7 mouse cellular contexts compared by ENCODE assay signal in the genomic region with DNA sequence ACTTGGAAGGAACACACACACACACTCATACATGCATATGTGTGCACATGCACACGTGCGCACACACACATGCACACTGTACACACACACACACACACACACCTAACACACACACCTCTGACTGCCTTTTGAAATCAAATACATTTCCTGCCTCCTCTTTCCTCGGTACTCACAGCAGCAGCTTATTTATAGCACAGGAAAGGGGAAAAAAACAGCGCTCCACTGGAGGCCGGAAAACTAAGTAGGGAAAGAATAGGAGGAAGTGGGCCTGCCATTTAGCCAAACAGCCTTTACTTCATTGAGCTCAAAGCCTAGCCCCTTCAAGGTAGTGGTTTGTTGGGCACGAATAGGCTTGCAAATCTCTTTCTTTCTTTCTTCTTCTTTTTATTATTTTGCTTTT. TPM values are rescaled to one million over a fixed set of nuclear protein-coding genes. Genes with fewer than 3 reads are reported as not detected.
DNase-seq lines count a peak whose midpoint lies in the region; ATAC-seq lines count a peak whose summit lies in the region.

A gene (plus strand): TSS at position 298 of the 400 bp plus-strand sequence.

- no peaks in the 10 kb centered on the region for H3K36me3 ChIP-seq in midbrain, embryonic 11.5 days (ENCODE audit: control insufficient read depth, insufficient read depth, low read length)
- H3K36me3 ChIP-seq in midbrain, embryonic 13.5 days = no peaks in the 10 kb centered on the region
- no peaks in the 10 kb centered on the region for H3K36me3 ChIP-seq in macrophage (ENCODE audit: inconsistent target)

- H3K27ac ChIP-seq in midbrain, embryonic 11.5 days (ENCODE audit: low read depth, low read length) = no peak within 1 kb of the TSS
- no peak within 1 kb of the TSS for H3K27ac ChIP-seq in midbrain, embryonic 13.5 days
- peak within 1 kb of the TSS; percentile 85 for H3K27ac ChIP-seq in macrophage

- intact Hi-C loops in gastrocnemius, postnatal 14 days (cut with DNase I; ENCODE audit: low total_unique reads) = no loop called here

- no peaks in the 10 kb centered on the region for H3K9me3 ChIP-seq in midbrain, embryonic 11.5 days (ENCODE audit: control insufficient read depth, low read length)
- H3K9me3 ChIP-seq in midbrain, embryonic 13.5 days = no peaks in the 10 kb centered on the region

- H3K4me2 ChIP-seq in midbrain, embryonic 11.5 days = no peak within 1 kb of the TSS
- H3K4me2 ChIP-seq in midbrain, embryonic 13.5 days (replicated peaks) = no peak within 1 kb of the TSS

- peak; percentile 79 for DNase-seq in midbrain, embryonic 11.5 days (ENCODE audit: low spot score, missing footprints)
- DNase-seq in gastrocnemius, postnatal 14 days = no peak
- peak; percentile 24 to 45 for DNase-seq in kidney, adult 8-10 months
- DNase-seq in ovary, postnatal 10 days (ENCODE audit: low spot score) = no peak
- no peak for DNase-seq in thymus, postnatal 4 days

- H3K79me2 ChIP-seq in macrophage (ENCODE audit: inconsistent target) = peaks cover 36% of the 10 kb centered on the region

- no peak for ATAC-seq in midbrain, embryonic 11.5 days (ENCODE audit: low FRiP score)
- no peak for ATAC-seq in midbrain, embryonic 13.5 days

- H3K4me1 ChIP-seq in midbrain, embryonic 11.5 days (ENCODE audit: control insufficient read depth, insufficient read depth, low read length) = peaks cover 5% of the 10 kb centered on the region; the same call in 1 of the 2 replicates
- 0 out of 2 replicates have a peak, but pooled peaks cover 6% of the 10 kb centered on the region for H3K4me1 ChIP-seq in midbrain, embryonic 13.5 days (replicated peaks)

- H3K4me3 ChIP-seq in midbrain, embryonic 11.5 days (ENCODE audit: low read depth, low read length) = no peak within 1 kb of the TSS
- no peak within 1 kb of the TSS for H3K4me3 ChIP-seq in midbrain, embryonic 13.5 days (replicated peaks)
- H3K4me3 ChIP-seq in macrophage (ENCODE audit: inconsistent target) = peak within 1 kb of the TSS; percentile 24

- H3K27me3 ChIP-seq in midbrain, embryonic 11.5 days (ENCODE audit: control insufficient read depth, insufficient read depth, low read length) = no peaks in the 10 kb centered on the region
- no peaks in the 10 kb centered on the region for H3K27me3 ChIP-seq in midbrain, embryonic 13.5 days

- 78% methylated on average over 6 of the region's 6 CpGs for WGBS in midbrain, embryonic 11.5 days
- 79% methylated on average over 6 of the region's 6 CpGs for WGBS in midbrain, embryonic 13.5 days
- WGBS in macrophage (ENCODE audit: missing documents) = 28% methylated on average over 6 of the region's 6 CpGs

- H3K9ac ChIP-seq in midbrain, embryonic 11.5 days (ENCODE audit: low read length) = no peak within 1 kb of the TSS
- no peak within 1 kb of the TSS for H3K9ac ChIP-seq in midbrain, embryonic 13.5 days (replicated peaks)

RNA-seq across cellular contexts. Expression of the gene that starts here (rescaled TPM):
- 5.5 and 8.3 TPM in 2 replicates for polyA plus RNA-seq in midbrain, embryonic 11.5 days (2014; fragmentation: Nextera tagmentation; extraction: Ambion mirVana)
- polyA plus RNA-seq in midbrain, embryonic 13.5 days (2015; fragmentation: Nextera tagmentation; extraction: Ambion mirVana) = 5.5 TPM in 2 replicates
- 10 to 100 TPM; 27.7 to 29.0 TPM for total RNA-seq in gastrocnemius, postnatal 14 days (2021)
- 10 to 100 TPM in 10 of 26 experiments, 1 to 10 TPM in 13, under 1 TPM in 3; 0.28 to 56.1 (median 3.7) TPM for total RNA-seq in macrophage (2018; cell fraction: chromatin; rRNA removed)
- 10 to 100 TPM in 11 of 26 experiments, 1 to 10 TPM in 14, under 1 TPM in 1; 0.82 to 22.1 (median 5.2) TPM for total RNA-seq in macrophage (2018; cell fraction: cytosol; rRNA removed)
- 10 to 100 TPM in 8 of 26 experiments, 1 to 10 TPM in 15, under 1 TPM in 3; 0.52 to 32.4 (median 6.2) TPM for total RNA-seq in macrophage (2018; cell fraction: nucleus; rRNA removed)
- 7.1 to 11.4 TPM (median 9.7 TPM) in 3 replicates for polyA plus RNA-seq in macrophage (2018)

Comparison
In these comparisons a context has a peak if more than half of its experiments do, and no peak if none do; other contexts are left out.
1. DNase-seq: peak in midbrain, embryonic 11.5 days (single experiment) and kidney, adult 8-10 months (2 of 2); none in gastrocnemius, postnatal 14 days (single experiment), ovary, postnatal 10 days (single experiment) and thymus, postnatal 4 days (single experiment).